Mouse (Mus musculus): Measurements from ENCODE around the gene Tmem210. TPM values are rescaled to one million over a fixed set of nuclear protein-coding genes. Genes with fewer than 3 reads are reported as not detected.

The Tmem210 gene
- total RNA-seq, 2 experiments from 2014 or later, result not detected

DNA sequence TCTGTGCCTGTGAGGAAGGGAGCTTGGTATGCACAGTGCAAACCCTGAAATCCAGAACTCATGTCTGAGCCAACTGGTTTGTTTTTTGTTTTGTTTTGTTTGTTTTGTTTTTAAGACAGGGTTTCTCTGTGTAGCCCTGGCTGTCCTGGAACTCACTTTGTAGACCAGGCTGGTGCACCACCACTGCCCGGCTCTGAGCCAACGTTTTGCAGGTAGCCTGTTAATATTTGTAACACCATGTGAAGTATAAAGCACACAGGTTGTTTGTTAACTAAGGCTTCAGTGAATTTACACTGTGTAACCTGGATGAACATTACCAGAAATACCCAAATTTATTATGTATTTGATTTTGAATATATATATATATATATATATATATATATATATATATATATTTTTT, 38.1 kb downstream of the Tmem210 start:
- intact Hi-C loops (cut with DNase I), result loop anchor here (5.0 kb wide), 1 partner anchor 49 kb away; no protein-coding TSS in a partner anchor
- no peak for DNase-seq (ENCODE audit: extremely low spot score in 1 of 2, low spot score in 2 of 2)

DNA sequence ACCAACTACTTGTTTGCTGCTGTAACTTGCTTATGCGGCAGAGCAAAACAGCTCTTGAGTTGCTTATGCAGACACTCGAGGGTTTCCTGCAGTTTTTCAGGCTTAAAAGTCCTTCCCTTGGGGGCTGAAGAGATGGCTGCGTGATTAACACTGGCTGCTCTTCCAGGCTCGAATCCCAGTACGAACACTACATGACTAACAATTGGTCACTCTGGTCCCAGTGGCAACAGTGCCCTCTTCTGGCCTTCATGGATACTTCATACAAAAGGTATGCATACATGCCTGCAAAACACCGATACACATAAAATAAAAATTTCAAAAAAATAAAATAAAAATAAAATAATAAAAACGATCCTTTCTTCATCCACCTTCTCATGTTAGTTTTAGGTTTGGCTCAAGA, 40.5 kb downstream of the Tmem210 start:
- peak in 1 of 2 experiments; percentile 44 for DNase-seq (ENCODE audit: extremely low spot score in 1 of 2, low spot score in 2 of 2)
- intact Hi-C loops (cut with DNase I), result loop anchor here (5.0 kb wide), 1 partner anchor 51 kb away; no protein-coding TSS in a partner anchor

DNA sequence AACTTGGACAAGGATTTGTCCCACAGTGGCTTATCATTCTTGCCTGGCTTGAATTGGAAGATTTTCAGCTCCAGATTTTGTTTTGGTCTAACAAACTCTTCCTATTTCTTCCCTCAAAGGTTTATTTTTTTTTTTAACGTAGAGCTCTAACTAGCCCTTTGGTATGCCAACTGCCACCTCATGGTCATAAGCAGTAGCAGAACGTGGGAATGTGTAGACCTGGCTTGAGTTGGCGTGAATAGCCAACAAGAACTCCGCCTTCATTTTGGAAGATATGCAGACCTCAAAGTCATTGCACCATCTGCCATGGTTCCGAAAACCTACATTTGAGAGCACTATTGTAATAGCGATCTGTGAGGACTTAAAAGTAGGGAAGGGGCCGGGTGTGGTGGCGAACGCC, 43.5 kb downstream of the Tmem210 start:
- DNase-seq (ENCODE audit: extremely low spot score in 1 of 2, low spot score in 2 of 2), result no peak
- intact Hi-C loops (cut with DNase I), result no loop called here

DNA sequence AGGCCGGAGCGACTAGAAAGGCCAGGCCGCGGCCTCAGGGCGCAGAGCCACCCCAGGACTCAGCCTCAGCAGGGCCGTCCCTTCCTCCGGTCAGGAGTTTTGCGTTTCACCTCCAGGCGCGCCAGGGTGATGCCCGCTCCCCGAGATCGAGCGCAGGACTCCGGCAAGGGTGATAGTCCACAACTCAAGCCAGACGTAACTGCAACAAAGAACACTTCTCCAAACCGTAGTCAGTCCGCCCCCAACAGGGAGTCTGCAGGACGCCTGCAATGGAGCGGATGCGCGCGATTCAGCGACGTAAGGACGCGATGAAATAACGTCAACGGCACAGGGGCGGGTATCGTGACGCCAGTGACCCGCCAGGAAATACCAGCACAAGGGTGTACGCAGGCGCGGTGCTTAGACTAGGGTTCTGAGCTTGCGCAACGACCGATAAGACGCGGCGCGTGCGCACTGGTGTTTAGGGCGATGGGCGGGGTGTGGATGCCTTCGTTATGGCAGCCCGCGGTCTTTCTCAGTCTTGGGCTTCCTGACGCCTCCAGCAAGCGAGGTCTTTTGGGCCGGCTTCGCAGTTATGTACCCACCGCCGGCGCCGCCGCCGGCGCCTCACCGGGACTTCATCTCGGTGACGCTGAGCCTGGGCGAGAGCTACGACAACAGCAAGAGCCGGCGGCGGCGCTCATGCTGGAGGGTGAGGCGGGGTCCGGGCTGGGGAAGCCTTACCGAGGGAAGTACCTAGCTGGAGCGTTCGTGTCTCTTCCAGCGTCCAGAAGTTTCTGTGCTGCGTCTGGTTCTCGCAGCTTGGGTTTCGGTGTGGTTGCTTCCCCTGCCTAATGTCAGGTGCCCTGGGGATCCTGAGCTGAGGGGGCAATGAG, 44.6 kb downstream of the Tmem210 start, which contains the start of gene Man1b1:
TSS of gene Man1b1 (plus strand) at position 53 of the 875 bp plus-strand sequence.
- intact Hi-C loops (cut with DNase I), result no loop called here
- DNase-seq (ENCODE audit: extremely low spot score in 1 of 2, low spot score in 2 of 2), result peak; percentile 99

DNA sequence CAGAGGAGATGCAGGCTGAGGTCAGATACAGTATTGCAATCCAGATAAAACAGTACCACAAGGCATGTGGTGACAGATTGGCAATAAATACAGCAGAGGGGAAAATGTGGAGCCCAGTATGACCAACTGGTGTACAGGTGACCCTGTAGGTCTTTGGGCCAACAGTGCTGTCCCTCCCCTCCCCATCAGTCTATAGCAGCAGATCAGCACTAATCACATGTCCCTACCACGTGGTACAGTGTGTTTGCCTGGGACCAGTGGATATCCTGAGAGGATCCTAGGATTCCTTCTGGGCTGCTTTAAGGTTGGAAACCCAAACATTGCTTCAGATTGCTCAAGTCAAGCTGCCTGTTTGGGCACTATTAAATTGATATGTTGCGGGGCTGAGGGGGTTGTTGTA, 45.6 kb downstream of the Tmem210 start:
- intact Hi-C loops (cut with DNase I), result no loop called here
- no peak for DNase-seq (ENCODE audit: extremely low spot score in 1 of 2, low spot score in 2 of 2)

DNA sequence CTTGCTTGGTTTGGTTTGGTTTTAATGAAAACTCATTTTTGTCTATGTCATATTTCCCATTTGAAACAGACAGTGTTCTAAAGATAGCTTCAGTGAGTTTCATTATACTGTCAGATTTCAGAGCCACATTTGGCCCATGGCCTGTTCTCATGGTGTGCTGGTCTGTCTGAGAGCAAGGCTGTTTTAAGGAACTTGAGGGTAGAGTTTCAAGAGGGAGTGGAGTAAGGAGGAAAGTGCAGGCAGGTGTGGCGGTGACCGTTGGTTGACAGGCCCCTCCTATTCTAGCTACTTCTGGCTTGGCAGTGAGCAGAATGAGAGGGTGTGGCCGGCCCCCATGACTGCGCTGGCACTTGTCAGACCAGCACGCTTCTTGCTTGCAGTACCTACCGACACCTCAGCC, 50.4 kb downstream of the Tmem210 start:
- intact Hi-C loops (cut with DNase I), result no loop called here
- no peak for DNase-seq (ENCODE audit: extremely low spot score in 1 of 2, low spot score in 2 of 2)

Other genes starting within 250 kb of the Tmem210 start
- gene Nsmf, start 233.8 kb upstream of the Tmem210 start, total RNA-seq (2021), result 100 to 1,000 TPM; 566 to 585 TPM
- not detected for gene Entpd8, start 207.8 kb upstream of the Tmem210 start, total RNA-seq (2021)
- not detected for gene Noxa1, start 193.0 kb upstream of the Tmem210 start, total RNA-seq (2021)
- 10 to 100 TPM; 34.5 to 41.9 TPM for gene Nrarp, start 107.4 kb upstream of the Tmem210 start, total RNA-seq (2021)
- gene Tor4a, start 91.3 kb upstream of the Tmem210 start, total RNA-seq (2021), result 1 to 10 TPM; 1.8 to 1.9 TPM
- 10 to 100 TPM; 51.1 to 56.9 TPM for gene Nelfb, start 76.7 kb upstream of the Tmem210 start, total RNA-seq (2021)
- gene Stpg3, start 73.5 kb upstream of the Tmem210 start, total RNA-seq (2021), result not detected
- gene Fam166a, start 69.4 kb upstream of the Tmem210 start, total RNA-seq (2021), result not detected
- gene Tubb4b, start 63.4 kb upstream of the Tmem210 start, total RNA-seq (2021), result 100 to 1,000 TPM; 484 to 492 TPM
- gene Slc34a3, start 53.8 kb upstream of the Tmem210 start, total RNA-seq (2021), result not detected
- not detected for gene Rnf224, start 51.4 kb upstream of the Tmem210 start, total RNA-seq (2021)
- 100 to 1,000 TPM; 229 to 231 TPM for gene Rnf208, start 45.9 kb upstream of the Tmem210 start, total RNA-seq (2021)
- gene Cysrt1, start 45.7 kb upstream of the Tmem210 start, total RNA-seq (2021), result not detected
- 1 to 10 TPM in 1 of 2 experiments, not detected in 1; 2.4 TPM for gene AL732309.1, start 41.3 kb upstream of the Tmem210 start, total RNA-seq (2021)
- 10 to 100 TPM; 30.5 to 31.4 TPM for gene Tmem203, start 32.7 kb upstream of the Tmem210 start, total RNA-seq (2021)
- gene Tprn, start 25.5 kb upstream of the Tmem210 start, total RNA-seq (2021), result 10 to 100 TPM; 10.8 to 14.6 TPM
- 10 to 100 TPM; 72.1 to 81.0 TPM for gene Ssna1, start 15.7 kb upstream of the Tmem210 start, total RNA-seq (2021)
- 10 to 100 TPM; 79.7 to 85.1 TPM for gene Anapc2, start 15.7 kb upstream of the Tmem210 start, total RNA-seq (2021)
- gene Lrrc26, start 1.8 kb downstream of the Tmem210 start, total RNA-seq (2021), result not detected
- 100 to 1,000 TPM; 386 to 400 TPM for gene Grin1, start 31.0 kb downstream of the Tmem210 start, total RNA-seq (2021)
- gene Man1b1, start 44.2 kb downstream of the Tmem210 start, total RNA-seq (2021), result 10 to 100 TPM; 57.6 to 64.0 TPM
- gene Dpp7, start 68.2 kb downstream of the Tmem210 start, total RNA-seq (2021), result 10 to 100 TPM; 24.7 to 28.5 TPM
- gene Uap1l1, start 77.5 kb downstream of the Tmem210 start, total RNA-seq (2021), result 10 to 100 TPM in 1 of 2 experiments, 1 to 10 TPM in 1; 6.3 to 12.1 TPM
- 1 to 10 TPM; 9.6 to 9.9 TPM for gene Sapcd2, start 84.2 kb downstream of the Tmem210 start, total RNA-seq (2021)
- 10 to 100 TPM; 12.2 to 15.6 TPM for gene Entpd2, start 107.7 kb downstream of the Tmem210 start, total RNA-seq (2021)
- 100 to 1,000 TPM; 401 to 408 TPM for gene Npdc1, start 111.2 kb downstream of the Tmem210 start, total RNA-seq (2021)
- gene Fut7, start 135.1 kb downstream of the Tmem210 start, total RNA-seq (2021), result under 1 TPM; 0.22 to 0.41 TPM
- 100 to 1,000 TPM; 113 to 121 TPM for gene Abca2, start 140.6 kb downstream of the Tmem210 start, total RNA-seq (2021)
- gene Clic3, start 168.7 kb downstream of the Tmem210 start, total RNA-seq (2021), result under 1 TPM in 1 of 2 experiments, not detected in 1; 0.87 TPM
- gene Paxx, start 172.9 kb downstream of the Tmem210 start, total RNA-seq (2021), result 10 to 100 TPM; 72.0 to 79.5 TPM
- 1,000 to 10,000 TPM; 1,004 to 1,053 TPM for gene Ptgds, start 181.9 kb downstream of the Tmem210 start, total RNA-seq (2021)
- not detected for gene Lcn12, start 205.8 kb downstream of the Tmem210 start, total RNA-seq (2021)
- gene Fbxw5, start 212.6 kb downstream of the Tmem210 start, total RNA-seq (2021), result 100 to 1,000 TPM; 127 TPM
- 1 to 10 TPM; 1.2 to 2.3 TPM for gene C8g, start 213.6 kb downstream of the Tmem210 start, total RNA-seq (2021)

Measured in left cerebral cortex, postnatal 10 days (tissue).